Mouse (Mus musculus) erythroblast, embryonic 14.5 days (primary cell): ENCODE measurements around the gene Sdf4.

Experiments used
- GATA1 ChIP-seq: IDR thresholded peaks from 2 replicates; pipeline ENCODE4 v1.6.1; 2012; ENCODE audit warnings: low read length, inconsistent platforms, mixed read lengths
- TAL1 ChIP-seq: IDR thresholded peaks from 3 replicates; pipeline ENCODE4 v1.6.1; 2012; ENCODE audit warnings: low read length, inconsistent platforms, mixed read lengths

DNA sequence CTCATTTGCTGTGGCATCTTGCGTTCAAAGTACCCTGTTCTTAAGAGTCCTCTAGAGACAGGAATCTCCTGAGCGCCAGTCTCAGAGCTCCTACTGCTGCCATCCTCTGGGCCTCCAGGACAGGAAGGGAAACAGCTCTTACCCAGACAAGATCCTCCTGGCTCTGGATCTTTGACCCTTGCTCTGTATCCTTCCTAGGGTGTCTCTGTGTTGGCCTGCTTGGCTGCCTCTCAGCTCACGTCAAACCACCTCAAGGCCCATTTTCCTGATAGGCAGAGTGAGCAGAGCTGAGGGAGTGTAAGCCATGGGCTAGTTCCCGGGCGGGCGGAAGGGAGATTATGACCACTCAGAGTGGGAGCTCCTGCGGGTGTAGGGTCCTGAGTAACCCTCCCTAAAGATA, 29.6 kb upstream of the Sdf4 start:
- no peak for TF ChIP-seq GATA1
- no peak for TF ChIP-seq TAL1
